Mouse (Mus musculus) cerebellum, postnatal 36 days (tissue): ENCODE results near the gene Slc6a5.

Experiments used
- DNase-seq, 2 experiments: peaks; one replicate each; pipeline ENCODE4 v3.0.0; 2021 to 2022; ENCODE audit warnings: mixed read lengths in 2 of 2

The Slc6a5 gene

DNA sequence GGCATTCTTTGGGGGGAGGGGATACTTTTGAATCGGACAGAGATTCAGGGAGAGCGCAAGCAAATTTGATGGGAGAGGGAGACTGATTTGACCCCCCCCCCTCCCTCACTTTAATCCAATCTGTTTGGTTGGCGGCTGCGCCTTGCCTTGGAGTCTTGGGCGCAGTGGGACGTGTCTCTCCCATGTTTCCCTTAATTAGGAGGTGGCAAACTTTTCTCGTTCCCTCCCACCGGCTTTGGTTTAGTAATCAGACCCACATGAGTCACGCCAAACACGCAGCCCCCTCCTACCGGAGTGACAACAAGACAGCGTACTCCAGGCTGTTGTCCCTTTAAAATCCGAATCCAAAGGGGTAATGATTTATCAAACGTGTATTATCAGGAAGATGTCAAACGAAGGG is at the start of gene Slc6a5:
Gene Slc6a5 (plus strand): TSS at position 297 of the 400 bp plus-strand sequence.
- DNase-seq: no peak

DNA sequence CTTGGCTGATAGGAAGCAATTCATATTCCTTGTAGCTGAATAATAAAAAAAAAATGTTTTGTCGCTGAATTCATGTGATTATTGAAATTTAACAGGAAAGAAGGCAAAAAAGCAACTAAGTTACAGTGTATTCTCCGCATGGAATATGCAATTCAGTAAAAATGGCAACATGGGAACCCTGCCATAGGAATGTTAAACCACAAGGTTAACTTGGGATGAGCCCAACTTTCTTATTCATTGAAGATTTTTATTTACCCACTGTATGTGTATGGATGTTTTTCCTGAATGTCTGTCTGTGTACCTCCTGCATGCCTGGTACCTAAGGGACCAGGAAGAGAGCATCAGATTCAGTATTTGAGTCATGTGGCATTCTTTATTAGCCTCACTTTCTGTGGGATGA is 48.8 kb upstream of the Slc6a5 start:
- DNase-seq: no peak

DNA sequence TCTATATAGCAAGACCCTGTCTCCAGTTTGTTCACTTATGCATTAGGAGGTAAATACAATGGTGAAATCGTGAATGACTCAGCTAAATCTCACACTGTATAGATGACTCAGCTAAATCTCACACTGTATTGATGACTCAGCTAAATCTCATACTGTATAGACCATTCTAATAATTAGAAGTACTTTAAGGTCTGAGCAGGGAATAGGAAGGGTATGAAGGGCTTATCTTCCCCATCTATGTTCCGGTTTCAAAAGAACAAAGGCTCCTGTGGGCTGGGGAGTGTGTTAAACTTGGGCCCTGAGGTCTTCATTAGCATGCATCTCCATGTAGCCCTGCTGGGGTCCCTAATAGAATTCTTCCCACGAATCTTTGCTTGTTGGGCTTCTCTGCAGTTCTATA is 46.2 kb upstream of the Slc6a5 start:
- DNase-seq: no peak

DNA sequence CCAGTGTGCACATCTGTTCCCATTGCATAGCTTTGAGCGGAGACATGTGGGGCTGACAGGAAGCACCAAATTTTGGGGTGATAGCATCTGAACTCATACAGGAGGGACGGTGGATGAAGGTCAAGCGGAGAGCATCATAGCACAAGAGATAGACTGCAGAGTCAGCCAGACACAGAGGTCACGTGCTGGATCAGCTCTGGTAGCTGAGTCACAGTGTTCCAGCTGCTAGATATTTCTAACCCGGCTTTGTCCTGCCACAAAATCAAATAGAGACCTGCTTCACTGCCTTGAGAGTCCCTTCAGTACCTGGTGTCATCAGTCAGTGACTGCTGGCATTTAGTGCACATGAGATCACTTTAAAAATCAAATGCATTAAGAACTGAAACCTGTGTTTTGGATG is 40.3 kb upstream of the Slc6a5 start:
- DNase-seq: no peak

DNA sequence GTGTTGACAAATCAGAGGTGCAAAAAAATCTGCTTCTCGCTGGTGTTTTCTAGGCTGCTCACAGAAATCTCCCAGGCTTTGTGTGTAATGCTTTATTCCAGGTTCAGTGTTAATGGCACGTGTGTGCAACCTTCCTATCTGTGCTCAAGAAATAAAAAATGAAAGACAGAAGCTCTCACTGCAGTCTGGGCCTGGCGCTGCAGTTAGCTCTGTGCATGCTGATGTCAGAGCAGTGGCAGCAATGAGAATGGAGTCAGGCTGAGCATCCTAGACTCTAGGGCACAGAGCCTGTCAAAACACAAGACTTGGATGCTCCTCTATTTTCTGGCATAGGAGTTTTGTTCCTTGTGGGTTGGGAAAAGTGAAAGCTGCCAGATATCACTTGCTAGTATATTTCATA is 39.7 kb upstream of the Slc6a5 start:
- DNase-seq: no peak

DNA sequence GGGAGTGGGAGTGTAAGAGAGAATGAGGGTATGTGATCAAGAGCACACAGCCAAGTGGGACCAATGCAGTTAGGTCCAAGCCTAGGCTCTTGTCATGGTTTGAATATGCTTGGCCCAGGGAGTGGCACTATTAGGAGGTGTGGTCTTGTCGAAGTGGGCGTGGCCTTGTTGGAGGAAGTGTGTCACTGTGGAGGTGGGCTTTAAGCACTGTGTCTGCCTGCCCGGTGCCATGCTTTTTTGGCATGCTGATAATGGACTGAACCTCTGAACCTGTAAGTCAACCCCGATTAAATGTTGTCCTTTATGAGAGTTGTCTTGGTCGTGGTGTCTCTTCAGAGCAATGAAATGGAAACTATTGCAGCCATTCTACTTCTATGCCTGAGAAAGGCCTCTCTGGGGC is 32.6 kb upstream of the Slc6a5 start:
- no peak for DNase-seq

DNA sequence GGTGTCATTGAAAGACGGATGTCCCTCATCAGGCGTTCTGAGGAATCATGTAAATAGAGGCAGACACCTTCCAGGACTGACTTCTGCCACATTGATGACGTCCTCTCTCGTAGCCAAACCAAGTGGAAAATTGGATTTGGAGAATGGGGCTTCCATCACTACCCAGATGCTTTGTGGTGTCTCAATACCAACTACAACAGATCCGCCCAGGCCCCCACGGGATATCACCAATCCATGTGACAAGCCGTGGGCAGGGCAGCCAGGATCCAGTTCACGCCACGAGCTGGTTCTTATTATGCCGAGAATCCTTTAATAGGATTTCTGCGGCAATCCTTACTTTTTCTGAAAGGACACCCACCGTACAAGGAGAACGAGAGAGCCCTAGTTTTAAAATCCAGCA is 30.9 kb upstream of the Slc6a5 start:
- no peak for DNase-seq

DNA sequence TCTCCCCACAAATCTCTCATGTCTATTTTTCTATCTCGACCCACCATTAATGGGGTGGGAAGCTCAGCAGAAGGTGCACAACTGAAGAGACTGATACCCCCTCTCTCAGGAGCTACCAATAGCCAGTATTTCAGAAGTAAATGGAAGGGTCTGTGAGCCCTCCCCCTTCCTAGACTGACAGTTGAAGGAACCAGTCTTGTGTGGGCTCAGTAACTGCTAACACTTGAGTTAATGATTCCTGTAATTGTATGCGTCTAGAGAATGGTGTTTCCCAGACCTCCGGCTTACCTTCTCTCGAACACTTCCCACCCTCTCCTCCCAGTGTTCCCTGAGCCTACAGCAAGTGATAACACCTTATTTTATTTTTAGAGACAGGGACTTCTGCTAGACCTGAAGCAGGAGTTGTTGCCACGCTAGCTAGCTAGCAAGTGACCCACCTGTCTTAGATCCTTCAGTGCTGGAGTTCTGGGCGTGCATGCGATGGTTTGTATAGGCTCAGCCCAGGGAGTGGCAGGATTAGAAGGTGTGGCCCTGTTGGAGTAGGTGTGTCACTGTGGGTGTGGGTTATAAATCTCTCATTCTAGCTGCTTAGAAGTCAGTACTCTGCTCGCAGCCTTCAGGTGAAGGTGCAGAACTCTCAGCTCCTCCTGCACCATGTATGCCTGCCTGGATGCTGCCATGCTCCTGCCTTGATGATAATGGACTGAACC is 29.8 kb upstream of the Slc6a5 start:
- no peak for DNase-seq

DNA sequence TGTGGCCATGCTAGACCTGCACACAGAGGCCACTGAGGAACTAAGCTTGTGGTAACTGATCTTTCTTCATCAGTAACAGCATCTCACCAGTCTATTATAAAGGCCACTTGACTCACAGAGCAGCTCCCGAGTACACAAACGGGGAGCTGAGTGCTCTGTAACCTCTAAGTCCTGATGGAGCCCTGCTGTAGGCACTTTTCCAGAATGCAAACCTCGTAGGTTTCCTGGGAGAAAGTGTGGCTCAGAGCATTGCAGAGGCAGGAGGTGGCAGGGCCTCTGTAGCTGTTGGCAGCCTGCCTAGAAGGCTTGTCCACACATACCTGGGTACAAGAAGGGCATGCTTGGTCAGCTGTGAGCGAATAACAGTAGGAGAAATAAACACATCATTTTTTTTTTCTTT is 27.7 kb upstream of the Slc6a5 start:
- peak; percentile 14 to 22 for DNase-seq

DNA sequence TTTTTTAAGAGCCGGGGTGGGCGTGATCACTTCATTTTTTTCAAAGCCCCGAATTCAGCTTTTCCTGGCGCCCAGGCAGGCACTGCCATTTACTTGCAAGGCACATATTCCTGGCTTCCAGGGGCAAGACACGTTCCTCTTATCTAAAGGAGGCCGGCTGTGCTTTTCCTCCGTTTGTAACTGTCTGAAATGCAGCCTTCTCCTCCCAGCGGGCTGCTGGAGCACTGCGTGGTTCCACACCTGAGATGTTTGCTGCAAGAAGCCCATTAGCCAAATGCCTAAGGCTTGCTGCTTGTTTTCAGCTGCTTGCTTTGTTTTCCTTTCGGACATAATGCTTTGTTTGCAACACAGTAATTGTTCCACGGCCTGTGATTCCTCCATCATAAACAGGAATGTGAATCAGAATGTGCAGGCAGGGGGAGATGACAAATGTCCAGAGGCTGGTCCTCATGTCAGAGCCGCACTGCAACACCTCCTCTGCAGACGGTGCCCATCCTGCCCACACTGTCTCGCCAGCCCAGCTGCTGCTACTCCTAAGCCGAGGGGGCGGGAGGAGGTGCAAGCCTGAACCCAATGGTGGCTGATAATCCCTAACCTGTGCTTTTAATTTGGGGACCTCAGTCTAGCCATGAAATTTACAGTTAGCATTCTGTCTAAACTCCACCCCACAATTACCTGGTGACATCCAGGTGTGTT is 27.1 kb upstream of the Slc6a5 start:
- no peak for DNase-seq

DNA sequence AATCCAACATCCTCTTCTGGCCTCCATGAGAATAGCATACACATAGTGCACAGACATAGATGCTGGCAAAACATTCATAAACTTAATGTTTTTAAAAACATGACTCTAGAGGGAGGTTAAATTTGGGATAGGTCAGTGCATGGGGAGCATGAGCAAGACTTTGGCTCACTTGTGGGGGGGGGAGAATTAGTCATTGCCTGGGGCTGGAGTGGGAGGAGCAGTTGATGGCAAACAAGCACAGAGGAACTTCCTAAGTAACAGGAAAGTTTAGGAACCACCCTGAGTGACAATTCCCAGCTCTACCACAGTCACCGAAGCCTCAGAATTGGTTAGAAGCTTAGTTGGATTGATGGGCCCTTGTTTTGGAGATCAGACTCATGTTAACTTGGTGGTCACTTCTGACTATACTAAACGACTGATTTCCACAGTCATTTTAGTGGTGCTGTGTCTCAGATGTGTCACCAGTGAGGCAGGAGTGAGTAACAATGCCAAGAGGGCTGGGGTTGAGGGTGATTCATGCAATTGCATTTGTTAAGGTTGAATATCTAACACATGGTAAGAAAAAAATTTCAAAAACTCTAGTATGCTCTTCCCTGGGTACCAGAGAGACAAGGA is 22.1 kb upstream of the Slc6a5 start:
- no peak for DNase-seq

DNA sequence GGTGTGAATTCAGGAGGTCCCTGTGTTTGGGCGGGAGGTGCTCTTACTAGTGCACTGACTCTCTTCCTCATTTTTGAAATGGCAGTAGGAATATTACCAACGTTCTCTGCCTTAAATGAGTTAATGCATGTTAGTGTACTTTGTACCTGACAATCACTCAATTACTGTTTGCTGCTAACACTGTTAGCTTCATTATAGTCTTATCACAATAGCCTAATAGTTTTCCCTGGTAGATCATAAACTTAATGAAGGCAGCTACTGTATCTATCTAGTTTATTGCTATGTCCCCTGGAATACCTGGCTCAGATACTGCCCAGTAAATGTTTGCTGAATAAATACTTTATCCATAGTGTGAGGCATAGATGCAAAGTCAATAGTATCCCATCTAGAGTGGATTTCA is 15.2 kb upstream of the Slc6a5 start:
- no peak for DNase-seq

DNA sequence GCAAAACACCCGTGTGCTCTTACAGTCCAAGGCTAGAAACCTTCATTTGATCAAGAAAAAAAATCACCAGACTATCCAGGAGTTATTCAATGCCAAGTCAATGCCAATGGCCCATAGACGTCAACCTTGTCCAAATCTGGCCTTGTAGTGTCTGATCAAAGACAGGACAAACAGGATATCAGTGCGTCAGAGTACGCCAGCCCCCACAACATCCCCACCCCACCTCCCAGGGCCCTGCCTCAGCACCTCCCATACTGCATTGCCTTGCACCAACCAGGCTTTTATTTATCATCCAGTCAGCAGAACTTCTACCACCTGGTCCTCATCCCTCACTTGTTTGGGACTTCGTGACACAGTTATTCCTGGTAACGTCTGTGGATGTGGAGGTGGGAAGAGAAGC is 14.7 kb upstream of the Slc6a5 start:
- no peak for DNase-seq

DNA sequence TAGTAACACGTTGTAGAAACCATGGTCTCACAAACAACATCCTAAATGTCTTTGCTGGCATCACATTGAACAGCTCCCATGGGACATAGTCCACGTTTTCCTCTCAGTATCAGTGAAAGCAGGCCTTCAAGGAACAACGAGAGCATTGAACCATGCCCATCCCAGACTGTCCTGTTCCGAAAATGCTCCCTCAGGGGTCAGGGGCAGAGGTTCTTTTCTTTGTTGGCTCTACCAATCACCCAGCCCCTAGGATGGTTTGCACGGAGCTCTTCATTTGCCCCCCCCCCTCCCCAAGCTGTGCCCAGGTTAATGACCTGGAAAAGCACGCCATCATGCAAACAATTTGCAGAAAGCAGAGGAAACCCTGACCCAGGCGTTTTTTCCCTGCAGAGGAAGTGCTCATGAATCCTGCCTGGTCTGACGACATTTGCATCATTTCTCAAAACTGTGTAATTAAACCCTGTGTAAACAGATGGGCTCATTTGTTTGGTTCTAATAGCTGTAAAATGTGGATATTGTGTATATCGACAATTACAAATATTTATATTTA is 7.9 kb upstream of the Slc6a5 start:
- DNase-seq: no peak

DNA sequence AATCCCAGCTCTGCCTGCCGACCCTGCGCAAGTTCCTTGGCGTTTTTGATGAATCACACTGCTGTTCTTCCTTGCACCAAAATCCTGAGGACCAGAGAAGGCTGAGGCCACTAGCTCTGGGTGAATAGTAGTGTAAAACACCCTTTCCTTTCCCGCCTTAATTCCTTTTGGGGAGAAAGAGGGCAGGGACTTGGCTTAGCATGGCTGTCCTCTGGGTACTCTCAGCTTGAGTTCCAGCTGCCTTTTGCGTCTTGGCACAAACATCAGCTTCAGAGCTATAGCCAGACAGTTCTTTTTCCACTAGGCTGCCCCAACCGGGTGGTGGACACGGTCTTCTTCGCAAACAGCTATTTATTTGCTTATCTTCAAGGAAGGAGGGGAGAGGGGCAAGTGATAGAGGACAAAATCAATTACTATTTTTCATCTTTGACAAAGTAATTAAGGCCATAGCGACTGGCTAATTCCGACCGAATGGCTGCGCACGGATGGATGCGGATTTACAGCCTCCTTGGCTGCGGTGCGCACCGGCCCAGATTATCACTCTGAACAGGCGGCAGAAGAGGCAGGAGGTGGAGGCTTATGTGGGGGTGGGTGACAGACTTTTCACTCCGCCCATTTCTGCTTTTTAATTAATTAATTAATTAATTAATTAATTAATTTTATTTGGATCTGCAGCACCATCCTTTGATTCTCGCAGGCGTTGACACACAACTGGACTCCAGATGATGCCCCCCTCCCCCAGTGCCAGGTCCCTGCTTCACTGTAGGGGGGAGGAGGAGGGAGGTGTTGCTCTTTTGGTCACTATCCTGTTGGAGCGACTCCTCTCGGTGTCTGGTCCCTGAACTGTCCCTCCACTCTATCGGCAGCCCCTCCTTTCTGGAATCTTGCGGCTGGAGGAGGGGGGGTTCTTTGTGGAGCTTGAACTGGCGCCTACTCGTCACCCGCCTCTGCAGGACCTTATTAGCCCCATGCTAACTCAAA is 2.5 kb upstream of the Slc6a5 start:
- DNase-seq: no peak

DNA sequence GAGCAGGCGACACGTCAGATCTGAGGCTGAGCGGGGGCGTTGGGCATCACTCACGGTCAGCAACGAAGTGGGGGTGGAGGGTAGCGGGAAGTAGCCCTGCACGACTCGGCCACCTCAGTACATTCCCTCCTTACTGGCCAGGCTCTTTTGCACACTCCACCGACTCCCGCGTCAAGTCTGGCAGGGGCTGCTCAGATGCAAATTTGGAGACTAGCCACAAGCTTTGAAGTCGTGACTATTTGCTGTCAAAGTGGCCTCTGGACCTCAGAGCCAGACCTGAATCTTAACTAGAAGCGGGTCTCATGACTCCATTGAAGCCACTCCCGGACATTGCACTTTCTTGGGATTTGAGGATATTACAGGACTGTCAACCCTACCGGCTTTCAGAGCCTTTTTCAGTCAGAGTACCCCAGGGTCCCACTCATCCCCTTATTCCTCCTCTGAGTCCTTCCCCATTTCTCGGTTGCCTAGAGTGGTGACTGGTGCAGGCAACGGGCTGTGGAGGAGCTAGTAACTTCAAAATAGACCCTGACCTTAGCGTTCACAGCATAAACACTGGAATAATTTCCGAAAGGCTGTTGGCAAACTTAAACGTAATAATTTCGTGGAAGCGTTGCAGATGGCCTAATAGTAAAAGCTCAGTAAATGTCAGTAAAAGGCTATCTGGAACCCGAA is 1.6 kb upstream of the Slc6a5 start:
- no peak for DNase-seq

DNA sequence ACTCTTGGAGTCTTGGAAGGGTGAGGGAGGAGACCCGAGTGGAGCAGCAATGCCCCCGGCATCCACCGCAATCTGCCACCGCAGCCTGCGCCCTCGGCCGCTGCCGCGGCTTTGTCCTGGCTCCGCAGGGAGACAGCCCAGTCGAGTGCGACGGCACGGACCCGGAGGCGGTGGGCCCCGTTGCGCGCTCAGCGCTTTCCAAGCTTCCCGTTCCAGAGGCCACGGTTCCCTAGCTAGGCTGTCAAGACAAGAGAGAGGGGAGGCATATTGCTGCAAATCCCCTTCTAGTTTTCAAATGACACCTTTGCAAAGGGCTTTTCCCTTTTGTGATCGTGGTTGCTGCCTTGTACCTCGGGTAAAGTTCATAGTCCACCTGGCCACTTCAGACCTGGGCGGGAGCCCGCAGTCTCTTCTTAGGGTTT is 945 bp upstream of the Slc6a5 start:
- no peak for DNase-seq

DNA sequence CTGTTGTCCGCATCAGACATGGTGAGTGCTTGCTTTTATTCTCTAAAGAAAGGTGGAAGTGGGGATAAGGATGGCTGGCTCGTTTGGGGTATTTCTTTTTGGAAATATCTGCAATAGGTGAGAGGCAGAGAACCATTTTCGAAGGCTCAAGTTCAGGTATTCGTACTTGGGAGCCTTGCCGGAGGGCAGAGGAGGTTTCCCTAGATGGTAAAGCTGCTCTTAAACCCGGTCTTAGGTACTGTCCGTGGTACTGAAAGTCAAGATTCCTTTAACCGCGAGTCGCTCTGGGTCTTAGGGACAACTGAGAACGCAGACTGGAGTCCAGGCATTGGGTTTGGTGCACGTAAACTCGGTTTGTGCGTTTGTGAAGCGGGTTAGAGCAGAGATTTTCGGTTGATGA is 415 bp downstream of the Slc6a5 start:
- DNase-seq: no peak

DNA sequence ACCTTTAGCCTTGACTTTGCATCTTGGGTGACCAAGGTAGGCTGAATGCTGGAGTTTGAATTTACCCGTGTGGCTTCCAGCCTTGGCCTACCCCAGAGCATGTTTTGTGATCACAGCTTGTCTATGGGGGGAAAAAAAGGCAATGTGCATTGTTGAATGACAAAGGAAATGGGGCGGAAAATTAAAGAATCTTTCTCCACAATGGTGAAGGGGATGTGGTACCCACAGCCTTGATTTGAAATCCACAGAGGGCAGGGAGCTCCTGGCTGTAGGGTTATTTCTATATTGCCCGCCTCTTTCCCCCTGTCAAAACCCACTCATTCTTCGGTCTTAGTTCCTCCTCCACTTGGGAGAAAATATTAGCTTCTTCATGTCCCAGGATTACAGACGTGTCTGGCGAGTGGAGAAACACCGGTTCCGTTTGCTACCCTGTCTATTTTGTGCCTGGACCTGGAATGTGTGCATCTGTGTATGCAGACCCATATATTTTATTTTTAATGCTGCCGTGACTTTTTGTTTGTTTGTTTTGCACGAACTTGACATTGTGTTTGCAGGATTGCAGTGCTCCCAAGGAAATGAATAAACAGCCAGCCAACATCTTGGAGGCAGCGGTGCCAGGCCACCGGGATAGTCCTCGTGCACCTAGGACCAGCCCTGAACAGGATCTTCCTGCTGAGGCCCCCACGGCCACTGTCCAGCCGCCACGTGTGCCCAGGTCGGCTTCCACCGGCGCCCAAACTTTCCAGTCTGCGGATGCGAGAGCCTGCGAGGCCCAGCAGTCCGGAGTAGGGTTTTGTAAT is 1.4 kb downstream of the Slc6a5 start:
- DNase-seq: no peak

DNA sequence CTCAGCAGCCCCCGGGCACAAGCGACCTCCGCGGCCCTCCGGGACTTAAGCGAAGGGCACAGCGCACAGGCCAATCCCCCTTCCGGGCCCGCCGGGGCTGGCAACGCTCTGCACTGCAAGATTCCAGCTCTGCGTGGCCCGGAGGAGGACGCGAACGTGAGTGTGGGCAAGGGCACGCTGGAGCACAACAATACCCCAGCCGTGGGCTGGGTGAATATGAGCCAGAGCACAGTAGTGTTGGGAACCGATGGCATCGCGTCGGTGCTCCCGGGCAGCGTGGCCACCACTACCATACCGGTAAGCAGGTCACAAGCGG is 2.0 kb downstream of the Slc6a5 start:
- DNase-seq: no peak

DNA sequence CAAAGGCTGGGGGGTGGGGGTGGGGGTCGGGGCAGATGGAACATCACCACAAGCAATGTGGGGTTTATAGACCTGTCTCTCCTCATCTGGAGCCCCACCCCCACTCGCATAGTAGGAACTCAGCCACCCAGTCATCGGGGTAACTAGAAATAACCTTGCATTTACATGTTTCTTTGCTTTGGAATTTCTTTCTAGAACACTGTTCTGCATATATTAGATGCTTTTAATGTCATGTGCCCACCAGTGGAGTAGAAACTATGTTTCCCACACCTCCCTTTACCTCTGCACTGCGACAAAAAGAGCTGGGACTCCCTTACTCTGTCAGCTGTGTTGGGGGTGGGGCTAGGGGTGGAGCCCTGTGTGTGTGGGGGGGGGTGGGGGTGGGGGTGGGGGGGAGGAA is 3.2 kb downstream of the Slc6a5 start:
- DNase-seq: no peak
